Mouse (Mus musculus) cortical plate, adult 2 months (tissue): ENCODE measurements around the gene Lpp.

ENCODE experiments used
- CTCF ChIP-seq: fragments of 200-500 bp; IDR thresholded peaks from 2 replicates; pipeline ENCODE4 v1.5.1; 2011; ENCODE audit warnings: mild to moderate bottlenecking, control low read depth, low read length; ENCODE audit not compliant: insufficient read depth; ENCODE audit errors: extremely low read depth
- POLR2A ChIP-seq: fragments of 200-500 bp; IDR thresholded peaks from 2 replicates; pipeline ENCODE4 v1.6.1; 2011; ENCODE audit warnings: mild to moderate bottlenecking, low read length, control low read depth; ENCODE audit not compliant: insufficient read depth; ENCODE audit errors: extremely low read depth

- no peak for TF ChIP-seq CTCF
- TF ChIP-seq POLR2A, result no peak
These were observed 521.1 kb downstream of the Lpp start for GRCm38 (mm10) chr16:24914393-24914751.
